Comparison of ENCODE assay signal across 10 mouse cellular contexts in genomic region chr2:31609859-31610261, GRCm38 (mm10). TPM values are rescaled to one million over a fixed set of nuclear protein-coding genes. Genes with fewer than 3 reads are reported as not detected.
DNase-seq lines count a peak whose midpoint lies in the region; TF ChIP-seq lines count a peak whose summit lies in the region.
"Had no signal": no experiment of that assay in that cellular context is flagged by ENCODE, and none has a peak within 500 bp of the region (broad histone marks: within the 10 kb centered on the region; RNA-seq: fewer than 3 reads in every experiment).

No protein-coding gene starts in this region.

- H3K36me3 ChIP-seq in MEL (ENCODE audit: control insufficient read depth in 1 of 2, insufficient read depth in 2 of 2, low read length in 2 of 2), result peaks cover 6 to 7% of the 10 kb centered on the region in 2 experiments
- H3K36me3 ChIP-seq in embryonic facial prominence, embryonic 10.5 days (replicated peaks), result peaks cover 100% of the 10 kb centered on the region

- DNase-seq in layer of hippocampus, adult 9-11 months, result peak; percentile 20
- no peak for DNase-seq in layer of hippocampus, adult 9-10 months (ENCODE audit: low spot score)
- peak; percentile 24 for DNase-seq in MEL (ENCODE audit: low read depth, low spot score)
- DNase-seq in brain, embryonic 14.5 days (ENCODE audit: low read depth), result peak; percentile 61
- peak; percentile 69 for DNase-seq in mesoderm, embryonic 11.5 days (ENCODE audit: low read depth, low spot score)
- no peak for DNase-seq in embryonic facial prominence, embryonic 10.5 days (ENCODE audit: low spot score)
- no peak for DNase-seq in liver
- DNase-seq: adrenal gland, postnatal 25 days had no signal

- TF ChIP-seq POLR2A in MEL (IDR thresholded peaks at IDR 0.05; ENCODE audit: control insufficient read depth in 1 of 2, insufficient read depth in 1 of 2, low read depth in 1 of 2, low read length in 2 of 2, poor library complexity in 1 of 2), result no peak
- TF ChIP-seq POLR2A in brain, embryonic 14.5 days (IDR thresholded peaks at IDR 0.05; ENCODE audit: borderline replicate concordance, extremely low read depth, insufficient read depth, insufficient read length, poor library complexity, severe bottlenecking), result no peak

- H3K4me3 ChIP-seq in MEL (ENCODE audit: control insufficient read depth in 1 of 2, insufficient read depth in 1 of 2, low read depth in 2 of 2, low read length in 2 of 2), result no peak overlapping the region
- no peak overlapping the region for H3K4me3 ChIP-seq in embryonic facial prominence, embryonic 10.5 days
- H3K4me3 ChIP-seq: erythroblast, embryonic 14.5 days had no signal

- TF ChIP-seq EP300 in MEL (IDR thresholded peaks at IDR 0.05; ENCODE audit: low read depth in 1 of 2, low read length in 2 of 2), result no peak

- peaks cover 0 to 5% of the 10 kb centered on the region in 2 experiments; a peak in 2 of 4 replicates for H3K4me1 ChIP-seq in MEL (ENCODE audit: control insufficient read depth in 1 of 2, insufficient read depth in 2 of 2, low read length in 2 of 2)
- H3K4me1 ChIP-seq in embryonic facial prominence, embryonic 10.5 days, result peaks cover 24% of the 10 kb centered on the region

- TF ChIP-seq CTCF in MEL (IDR thresholded peaks at IDR 0.05 in 2 of 3, conservative IDR thresholded peaks at IDR 0.05 in 1 of 3; ENCODE audit: control insufficient read depth in 1 of 3, insufficient read depth in 1 of 3, low read depth in 2 of 3, low read length in 3 of 3, poor library complexity in 1 of 3, severe bottlenecking in 1 of 3), result no peak
- no peak for TF ChIP-seq CTCF in brain, embryonic 14.5 days (IDR thresholded peaks at IDR 0.05; ENCODE audit: borderline replicate concordance, extremely low read depth, insufficient read depth, insufficient read length)

- H3K27me3 ChIP-seq in MEL (ENCODE audit: control insufficient read depth in 1 of 2, insufficient read depth in 2 of 2, low read length in 2 of 2), result no peaks in the 10 kb centered on the region
- peaks cover 18% of the 10 kb centered on the region; the same call in 1 of the 2 replicates for H3K27me3 ChIP-seq in embryonic facial prominence, embryonic 10.5 days (replicated peaks; ENCODE audit: low read depth, poor library complexity, severe bottlenecking)

- TF ChIP-seq RAD21 in MEL (IDR thresholded peaks at IDR 0.05; ENCODE audit: low read depth, low read length), result no peak

- no peaks in the 10 kb centered on the region for H3K9me3 ChIP-seq in MEL (replicated peaks; ENCODE audit: insufficient read depth, low read length)
- no peaks in the 10 kb centered on the region for H3K9me3 ChIP-seq in embryonic facial prominence, embryonic 10.5 days

- no peak overlapping the region for H3K9ac ChIP-seq in MEL (ENCODE audit: control insufficient read depth, low read depth, low read length, poor library complexity, severe bottlenecking)

- H3K79me2 ChIP-seq in MEL (ENCODE audit: control insufficient read depth, insufficient read depth, low read length, poor library complexity), result no peaks in the 10 kb centered on the region

- 73% methylated on average over 7 of the region's 7 CpGs for WGBS in embryonic facial prominence, embryonic 10.5 days

- no peak overlapping the region for H3K27ac ChIP-seq in MEL (ENCODE audit: control insufficient read depth, low read depth, low read length)
- no peak overlapping the region for H3K27ac ChIP-seq in embryonic facial prominence, embryonic 10.5 days (replicated peaks)

TF ChIP-seq in MEL, 35 proteins besides CTCF, POLR2A, EP300 and RAD21:
- TF ChIP-seq NRF1 (IDR thresholded peaks at IDR 0.05; ENCODE audit: insufficient read depth, low read depth, low read length, poor library complexity, severe bottlenecking) (no peak), NELFE (IDR thresholded peaks at IDR 0.05; ENCODE audit: low read depth, low read length) (no peak), ZC3H11A (IDR thresholded peaks at IDR 0.05; ENCODE audit: low read depth, low read length) (no peak), KAT2A (conservative IDR thresholded peaks at IDR 0.05; ENCODE audit: low read depth, low read length) (no peak), ETS1 (IDR thresholded peaks at IDR 0.05; ENCODE audit: low read depth, low read length) (no peak), MAFK (IDR thresholded peaks at IDR 0.05; ENCODE audit: borderline replicate concordance, low read depth, low read length) (no peak), SIN3A (IDR thresholded peaks at IDR 0.05; ENCODE audit: low read length) (no peak), GATA1 (IDR thresholded peaks at IDR 0.05; ENCODE audit: low read depth, low read length) (no peak), JUND (IDR thresholded peaks at IDR 0.05; ENCODE audit: low read depth, low read length) (no peak), POLR2AphosphoS5 (IDR thresholded peaks at IDR 0.05; ENCODE audit: borderline replicate concordance, low read depth, low read length) (no peak), MYB (IDR thresholded peaks at IDR 0.05; ENCODE audit: low read depth, low read length) (no peak), CHD2 (IDR thresholded peaks at IDR 0.05; ENCODE audit: low read length) (no peak), MEF2A (IDR thresholded peaks at IDR 0.05; ENCODE audit: extremely low read depth, insufficient replicate concordance, low read depth, low read length, poor library complexity, severe bottlenecking) (no peak), GABPA (IDR thresholded peaks at IDR 0.05; ENCODE audit: low read depth, low read length) (no peak), USF2 (IDR thresholded peaks at IDR 0.05; ENCODE audit: borderline replicate concordance in 1 of 2, insufficient read depth in 1 of 2, low read depth in 1 of 2, low read length in 2 of 2) (no peak), RCOR1 (IDR thresholded peaks at IDR 0.05; ENCODE audit: low read depth, low read length) (no peak), POLR2AphosphoS2 (IDR thresholded peaks at IDR 0.05; ENCODE audit: low read length) (no peak), USF1 (IDR thresholded peaks at IDR 0.05; ENCODE audit: low read depth, low read length) (no peak), ZNF384 (IDR thresholded peaks at IDR 0.05; ENCODE audit: low read depth, low read length) (no peak), MAZ (IDR thresholded peaks at IDR 0.05; ENCODE audit: low read depth, low read length) (no peak)

RNA-seq across cellular contexts. Expression of gene Prdm12, which starts 30.0 kb away (rescaled TPM):
- not detected in 2 replicates for total RNA-seq in MEL (2012; rRNA removed)
- not detected for polyA plus RNA-seq in MEL (2012; ENCODE audit: insufficient read depth in 1 of 2, insufficient read length in 2 of 2, low read depth in 1 of 2, low replicate concordance in 2 of 2, missing spikeins in 1 of 2)
- 6.3 and 7.9 TPM in 2 replicates for polyA plus RNA-seq in brain, embryonic 14.5 days (2012; rRNA removed)
- 6.9 and 7.2 TPM in 2 replicates for polyA plus RNA-seq in embryonic facial prominence, embryonic 10.5 days (2016; fragmentation: Nextera tagmentation; extraction: Ambion mirVana)
- total RNA-seq: adrenal gland, postnatal 25 days had no signal
- polyA plus RNA-seq: erythroblast, embryonic 14.5 days; intestine, embryonic 14.5 days had no signal

RNA-seq across cellular contexts. Expression of gene Fubp3, which starts 37.4 kb away (rescaled TPM):
- total RNA-seq in MEL (2012; rRNA removed), result 42.2 and 44.7 TPM in 2 replicates
- polyA plus RNA-seq in MEL (2012; ENCODE audit: insufficient read depth in 1 of 2, insufficient read length in 2 of 2, low read depth in 1 of 2, low replicate concordance in 2 of 2, missing spikeins in 1 of 2), result 10 to 100 TPM in 1 of 2 experiments, not detected in 1; 80.0 TPM
- 44.7 and 47.0 TPM in 2 replicates for polyA plus RNA-seq in brain, embryonic 14.5 days (2012; rRNA removed)
- 94.6 and 99.1 TPM in 2 replicates for polyA plus RNA-seq in embryonic facial prominence, embryonic 10.5 days (2016; fragmentation: Nextera tagmentation; extraction: Ambion mirVana)

Comparison
In these comparisons a context has a peak if more than half of its experiments do, and no peak if none do; other contexts are left out.
1. DNase-seq: peak in layer of hippocampus, adult 9-11 months (single experiment), MEL (single experiment), brain, embryonic 14.5 days (single experiment) and mesoderm, embryonic 11.5 days (single experiment); none in layer of hippocampus, adult 9-10 months (single experiment), embryonic facial prominence, embryonic 10.5 days (single experiment) and liver (single experiment).